28 mouse cellular contexts compared by ENCODE assay signal in the genomic region with DNA sequence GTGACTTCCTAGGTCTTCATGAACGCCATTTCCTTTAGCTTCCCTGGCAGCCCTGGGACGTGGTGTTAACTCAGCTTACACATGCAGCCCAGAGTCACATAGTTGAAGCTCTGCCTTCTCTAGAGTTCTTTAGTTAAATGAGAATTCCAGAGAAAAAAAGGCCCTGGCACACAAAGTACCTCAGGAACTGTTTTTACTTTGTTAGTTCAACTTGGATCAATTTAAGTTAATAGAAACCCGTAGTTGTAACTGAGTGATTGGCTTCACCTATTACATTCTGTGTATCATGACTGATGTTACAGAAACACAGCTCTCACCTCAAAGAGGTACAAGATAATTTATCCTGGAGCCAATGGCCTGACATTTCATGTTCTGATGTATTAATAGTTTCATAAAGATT. TPM values are rescaled to one million over a fixed set of nuclear protein-coding genes. Genes with fewer than 3 reads are reported as not detected.
"Had no signal": no experiment of that assay in that cellular context is flagged by ENCODE, and none has a peak within 500 bp of the region (broad histone marks: within the 10 kb centered on the region; RNA-seq: fewer than 3 reads in every experiment).

No protein-coding gene starts in this region.

- ATAC-seq: forebrain, embryonic 13.5 days; forebrain, embryonic 14.5 days; forebrain, embryonic 15.5 days; forebrain, embryonic 16.5 days; forebrain, postnatal 0 days had no signal

- H3K9ac ChIP-seq: embryonic facial prominence, embryonic 12.5 days; embryonic facial prominence, embryonic 13.5 days; embryonic facial prominence, embryonic 15.5 days; forebrain, embryonic 12.5 days; forebrain, embryonic 13.5 days; forebrain, embryonic 15.5 days; forebrain, postnatal 0 days had no signal

- H3K27ac ChIP-seq: embryonic facial prominence, embryonic 10.5 days; embryonic facial prominence, embryonic 12.5 days; embryonic facial prominence, embryonic 13.5 days; embryonic facial prominence, embryonic 15.5 days; forebrain, embryonic 10.5 days; forebrain, embryonic 12.5 days; forebrain, embryonic 13.5 days; forebrain, embryonic 15.5 days; gastrocnemius, adult 2 months had no signal

- H3K4me1 ChIP-seq: embryonic facial prominence, embryonic 10.5 days; embryonic facial prominence, embryonic 12.5 days; embryonic facial prominence, embryonic 13.5 days; embryonic facial prominence, embryonic 15.5 days; forebrain, embryonic 10.5 days; forebrain, embryonic 12.5 days; forebrain, embryonic 13.5 days; forebrain, embryonic 15.5 days had no signal

- H3K9me3 ChIP-seq: embryonic facial prominence, embryonic 10.5 days; embryonic facial prominence, embryonic 12.5 days; embryonic facial prominence, embryonic 13.5 days; embryonic facial prominence, embryonic 15.5 days; forebrain, embryonic 10.5 days; forebrain, embryonic 12.5 days; forebrain, embryonic 13.5 days; forebrain, embryonic 15.5 days had no signal

- H3K4me2 ChIP-seq: embryonic facial prominence, embryonic 12.5 days; embryonic facial prominence, embryonic 13.5 days; embryonic facial prominence, embryonic 15.5 days; forebrain, embryonic 12.5 days; forebrain, embryonic 13.5 days; forebrain, embryonic 15.5 days had no signal

- DNase-seq: cerebellum, adult 18-20 months; cerebellum, adult 2 months; cerebellum, adult 8-10 months; cerebellum, adult 9-10 months; cerebellum, adult 9-11 months; cerebellum, postnatal 10 days; cerebellum, postnatal 14 days; cerebellum, postnatal 25 days; cerebellum, postnatal 36 days; embryo, embryonic 11 days; forebrain, postnatal 0 days; gastrocnemius, adult 2 months; gastrocnemius, postnatal 10 days; gastrocnemius, postnatal 14 days; gastrocnemius, postnatal 25 days; gastrocnemius, postnatal 36 days had no signal

- H3K4me3 ChIP-seq: embryonic facial prominence, embryonic 10.5 days; embryonic facial prominence, embryonic 12.5 days; embryonic facial prominence, embryonic 13.5 days; embryonic facial prominence, embryonic 15.5 days; erythroblast, embryonic 14.5 days; forebrain, embryonic 10.5 days; forebrain, embryonic 12.5 days; forebrain, embryonic 13.5 days; forebrain, embryonic 15.5 days; gastrocnemius, adult 2 months had no signal

- H3K27me3 ChIP-seq: embryonic facial prominence, embryonic 12.5 days; embryonic facial prominence, embryonic 13.5 days; embryonic facial prominence, embryonic 15.5 days; forebrain, embryonic 12.5 days; forebrain, embryonic 13.5 days; forebrain, embryonic 15.5 days had no signal

RNA-seq across cellular contexts. Expression of a gene that starts 57.0 kb away (rescaled TPM):
- total RNA-seq: gastrocnemius, adult 18-20 months; gastrocnemius, adult 2 months; gastrocnemius, postnatal 25 days had no signal
- polyA plus RNA-seq: erythroblast, embryonic 14.5 days had no signal
